Mouse (Mus musculus) neural tube, embryonic 11.5 days (tissue): ENCODE results near the gene Gtf2e1. TPM values are rescaled to one million over a fixed set of nuclear protein-coding genes. Genes with fewer than 3 reads are reported as not detected.

ENCODE experiments used
- ATAC-seq: fragments of 200-750 bp; cut with Nextera tagmentation; 2 replicates; pipeline ENCODE4 v1.8.0; 2017; ENCODE audit warnings: moderate number of reproducible peaks, mild to moderate bottlenecking, moderate TSS enrichment, moderate library complexity; ENCODE audit not compliant: insufficient read depth, low FRiP score, low TSS enrichment
- DNase-seq: peaks from one replicate; pipeline ENCODE4 v3.0.0-alpha.2; 2015; ENCODE audit warnings: low spot score
- H3K27ac ChIP-seq: fragments of 300-500 bp; sonication (generic); 2 replicates; pipeline ENCODE4 v1.5.1; 2014; ENCODE audit warnings: low read depth, mild to moderate bottlenecking, low read length
- H3K27me3 ChIP-seq: fragments of 300-500 bp; sonication (generic); 2 replicates; pipeline ENCODE4 v1.6.1; 2014; ENCODE audit warnings: mild to moderate bottlenecking, low read length, mixed read lengths; ENCODE audit not compliant: control insufficient read depth, insufficient read depth
- H3K36me3 ChIP-seq: fragments of 300-500 bp; sonication (generic); 2 replicates; pipeline ENCODE4 v1.6.1; 2014; ENCODE audit warnings: mild to moderate bottlenecking, low read length, moderate library complexity, mixed read lengths; ENCODE audit not compliant: control insufficient read depth, insufficient read depth
- H3K4me1 ChIP-seq: fragments of 300-500 bp; sonication (generic); 2 replicates; pipeline ENCODE4 v1.6.1; 2014; ENCODE audit warnings: low read length, mixed read lengths; ENCODE audit not compliant: control insufficient read depth, insufficient read depth
- H3K4me2 ChIP-seq: fragments of 300-500 bp; sonication (generic); 2 replicates; pipeline ENCODE4 v1.6.1; 2014; ENCODE audit warnings: low read depth, mild to moderate bottlenecking, moderate library complexity
- H3K4me3 ChIP-seq: fragments of 300-500 bp; sonication (generic); 2 replicates; pipeline ENCODE4 v1.5.1; 2014; ENCODE audit warnings: low read depth, low read length
- H3K9ac ChIP-seq: fragments of 300-500 bp; sonication (generic); 2 replicates; pipeline ENCODE4 v1.6.1; 2014; ENCODE audit warnings: mild to moderate bottlenecking, low read length
- H3K9me3 ChIP-seq: fragments of 300-500 bp; sonication (generic); 2 replicates; pipeline ENCODE4 v1.6.1; 2016; ENCODE audit warnings: low read length; ENCODE audit not compliant: control insufficient read depth
- WGBS: fragments of 180-500 bp; shearing (Covaris S2); extraction: QIAGEN DNeasy Blood & Tissue Kit; methylation state at CpG from one replicate; pipeline ENCODE4 v1.1.7; 2014; 5-methylcytosine and 5-hydroxymethylcytosine counted together
- polyA plus RNA-seq: library from polyadenylated mRNA; unstranded; fragments of >200 nt; fragmentation: Nextera tagmentation; extraction: Ambion mirVana; gene quantifications from 2 replicates; pipeline ENCODE4 v1.2.1, GENCODE M21; 2014

Gene Gtf2e1
- polyA plus RNA-seq, 1 experiment from 2014 or later, result 55.3 TPM

GRCm38 (mm10) chr16:37532046-37532445 is 7.5 kb downstream of the Gtf2e1 start:
- H3K9ac ChIP-seq, result no peak overlapping the region
- no peaks in the 10 kb centered on the region; the same call in none of the 2 replicates for H3K36me3 ChIP-seq
- H3K4me1 ChIP-seq, result no peaks in the 10 kb centered on the region
- H3K4me3 ChIP-seq, result no peak overlapping the region
- no peak for ATAC-seq
- DNase-seq, result no peak
- H3K27ac ChIP-seq, result no peak overlapping the region
- no peaks in the 10 kb centered on the region for H3K27me3 ChIP-seq
- no peaks in the 10 kb centered on the region for H3K9me3 ChIP-seq
- WGBS, result 97% methylated on average over 1 of the region's 1 CpGs
- no peak overlapping the region for H3K4me2 ChIP-seq

DNA sequence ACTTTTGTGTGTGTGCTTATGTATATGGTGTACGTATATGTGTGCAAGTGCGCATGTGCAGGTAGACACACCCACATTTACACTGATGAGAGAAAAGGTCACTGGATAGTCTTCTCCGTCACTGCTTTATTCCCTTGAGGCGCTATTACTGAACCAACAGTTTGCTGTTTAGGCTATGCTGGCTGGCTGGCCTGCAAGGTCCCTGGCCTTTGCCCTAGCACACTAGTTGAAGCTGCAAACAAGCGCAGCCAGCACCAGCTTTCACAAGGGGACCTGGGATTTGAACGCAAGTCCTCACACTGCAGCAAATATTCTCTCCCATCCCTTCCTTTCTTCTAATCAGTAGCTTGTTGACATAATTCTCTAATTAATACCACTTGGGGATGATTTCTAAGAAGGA is 9.4 kb downstream of the Gtf2e1 start:
- 86% methylated on average over 6 of the region's 6 CpGs for WGBS

GRCm38 (mm10) chr16:37526688-37527223 is 12.8 kb downstream of the Gtf2e1 start:
- no peaks in the 10 kb centered on the region for H3K4me1 ChIP-seq
- DNase-seq (no peak), ATAC-seq (no peak)
- H3K27ac ChIP-seq, result no peak overlapping the region
- no peak overlapping the region for H3K4me3 ChIP-seq
- 96% methylated on average over 3 of the region's 3 CpGs for WGBS
- H3K36me3 ChIP-seq, result peaks cover 9% of the 10 kb centered on the region
- H3K9me3 ChIP-seq, result peaks cover 3% of the 10 kb centered on the region; the same call in 1 of the 2 replicates
- H3K27me3 ChIP-seq, result no peaks in the 10 kb centered on the region
- H3K4me2 ChIP-seq, result no peak overlapping the region
- H3K9ac ChIP-seq, result no peak overlapping the region

More for the DNA sequence above, 9.4 kb downstream of the Gtf2e1 start:
- Histone ChIP-seq H3K27ac (no peak overlapping the region), H3K36me3 (peaks cover 2% of the 10 kb centered on the region), H3K9me3 (no peaks in the 10 kb centered on the region), H3K4me1 (no peaks in the 10 kb centered on the region), H3K9ac (no peak overlapping the region), H3K4me2 (no peak overlapping the region), H3K27me3 (no peaks in the 10 kb centered on the region), H3K4me3 (no peak overlapping the region)
- DNase-seq, result no peak
- no peak for ATAC-seq

GRCm38 (mm10) chr16:37525121-37525520 is 14.5 kb downstream of the Gtf2e1 start:
- Histone ChIP-seq H3K9ac (no peak overlapping the region), H3K27ac (no peak overlapping the region), H3K27me3 (no peaks in the 10 kb centered on the region), H3K36me3 (peaks cover 13% of the 10 kb centered on the region), H3K4me1 (no peaks in the 10 kb centered on the region), H3K4me3 (no peak overlapping the region), H3K9me3 (peaks cover 3% of the 10 kb centered on the region; the same call in 1 of the 2 replicates), H3K4me2 (no peak overlapping the region)
- 94% methylated on average over 2 of the region's 2 CpGs for WGBS
- ATAC-seq (no peak), DNase-seq (no peak)

DNA sequence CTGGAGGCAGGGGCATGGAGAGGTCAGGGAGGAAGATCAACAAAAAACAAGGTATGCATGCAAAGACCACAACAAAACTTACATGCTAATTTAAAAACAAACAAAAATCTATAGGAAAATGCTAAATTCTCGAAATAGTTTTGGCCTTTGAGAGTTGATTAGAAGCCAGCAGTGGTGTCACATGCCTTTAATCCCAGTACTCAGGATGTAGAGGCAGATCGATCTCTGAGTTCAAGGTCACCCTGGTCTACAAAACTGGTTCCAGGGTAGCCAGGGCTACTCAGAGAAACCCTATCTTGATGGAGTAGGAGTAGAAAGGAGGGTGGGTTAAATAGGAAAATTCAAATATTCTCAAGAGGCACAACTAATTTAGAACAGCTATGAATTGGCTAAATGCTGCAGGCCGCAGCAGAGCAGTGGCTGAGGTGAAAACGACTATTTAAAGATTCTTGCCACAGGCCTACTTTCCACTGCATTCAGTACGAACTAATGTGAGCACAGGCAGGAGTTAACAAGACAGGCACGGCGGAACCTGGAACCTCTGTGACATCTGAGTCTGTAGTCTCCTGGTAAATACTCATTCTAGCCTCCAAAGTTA is 17.4 kb downstream of the Gtf2e1 start:
- 94% methylated on average over 7 of the region's 7 CpGs for WGBS
- Histone ChIP-seq H3K27me3 (no peaks in the 10 kb centered on the region), H3K9ac (no peak overlapping the region), H3K4me1 (no peaks in the 10 kb centered on the region), H3K4me3 (no peak overlapping the region), H3K9me3 (peaks cover 3% of the 10 kb centered on the region; the same call in 1 of the 2 replicates), H3K4me2 (no peak overlapping the region), H3K27ac (no peak overlapping the region), H3K36me3 (peaks cover 13% of the 10 kb centered on the region)
- ATAC-seq (no peak), DNase-seq (no peak)

DNA sequence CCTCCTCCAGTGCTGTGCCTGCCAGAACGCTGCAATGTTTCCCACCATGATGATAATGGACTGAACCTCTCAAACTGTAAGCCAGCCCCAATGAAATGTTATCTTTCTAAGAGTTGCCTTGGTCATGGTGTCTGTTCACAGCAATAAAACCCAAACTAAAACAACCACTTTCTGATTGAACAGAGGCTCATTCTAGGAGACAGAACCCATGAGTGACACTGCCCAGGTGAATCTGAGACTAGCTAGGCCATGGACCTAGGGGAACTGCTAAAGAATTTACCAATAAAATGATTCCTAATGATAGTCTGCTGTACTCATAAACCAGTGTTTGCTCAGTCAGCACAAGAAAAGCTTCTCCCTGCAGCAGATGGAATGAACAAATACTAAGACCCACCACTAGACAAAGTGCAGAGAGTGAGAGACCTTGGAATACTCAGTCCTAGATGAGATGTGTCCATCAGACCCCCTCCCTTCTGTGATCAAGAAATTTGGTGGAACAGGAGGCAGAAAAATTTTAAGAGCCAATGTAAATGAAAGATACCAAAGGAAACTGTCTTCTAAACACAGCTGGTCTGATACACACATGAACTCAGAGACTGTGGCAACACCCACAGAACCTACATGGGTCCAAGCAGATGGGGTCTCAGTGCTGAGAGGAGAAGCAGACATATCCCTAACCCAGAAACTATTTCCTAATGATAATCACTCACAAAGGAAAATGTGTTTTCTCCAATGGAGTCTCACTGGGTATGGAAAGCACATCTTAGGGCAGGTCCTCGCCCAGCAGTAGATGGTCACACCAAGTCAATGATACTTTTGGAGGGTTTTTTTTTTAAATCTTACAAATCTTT is 19.2 kb downstream of the Gtf2e1 start:
- Histone ChIP-seq H3K36me3 (peaks cover 13% of the 10 kb centered on the region), H3K4me2 (no peak overlapping the region), H3K4me3 (no peak overlapping the region), H3K9ac (no peak overlapping the region), H3K27ac (no peak overlapping the region), H3K4me1 (no peaks in the 10 kb centered on the region), H3K27me3 (no peaks in the 10 kb centered on the region), H3K9me3 (peaks cover 3% of the 10 kb centered on the region; the same call in 1 of the 2 replicates)
- 95% methylated on average over 2 of the region's 2 CpGs for WGBS
- no peak for DNase-seq
- no peak for ATAC-seq

- 100% methylated on average over 1 of the region's 1 CpGs for WGBS
Observed at GRCm38 (mm10) chr16:37519721-37520120, 19.9 kb downstream of the Gtf2e1 start.

DNA sequence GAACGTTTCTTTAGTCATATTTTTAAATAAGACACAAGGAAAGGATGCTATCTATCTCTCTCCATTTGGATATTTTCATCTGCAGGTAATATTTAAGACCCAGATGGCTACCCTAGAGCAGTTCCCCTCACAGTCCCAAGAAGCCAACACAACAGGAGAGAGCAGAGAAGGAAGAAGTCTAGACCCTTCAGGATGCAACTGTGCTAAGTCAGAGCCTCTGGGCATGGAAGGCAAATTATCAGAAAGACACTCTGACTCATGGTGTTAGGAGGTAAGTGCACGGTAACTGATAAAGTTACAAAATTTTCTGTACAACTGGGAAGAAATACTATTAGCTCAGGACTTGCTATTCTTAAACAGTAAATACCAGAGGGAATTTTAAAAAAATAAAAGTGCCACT is 20.9 kb downstream of the Gtf2e1 start:
- DNase-seq, result no peak

More at GRCm38 (mm10) chr16:37519721-37520120, 19.9 kb downstream of the Gtf2e1 start:
- Histone ChIP-seq H3K4me2 (no peak overlapping the region), H3K4me3 (no peak overlapping the region), H3K36me3 (peaks cover 13% of the 10 kb centered on the region), H3K4me1 (no peaks in the 10 kb centered on the region), H3K9ac (no peak overlapping the region), H3K27ac (no peak overlapping the region), H3K9me3 (peaks cover 3% of the 10 kb centered on the region; the same call in 1 of the 2 replicates), H3K27me3 (no peaks in the 10 kb centered on the region)
- ATAC-seq (no peak), DNase-seq (no peak)

More for the DNA sequence above, 20.9 kb downstream of the Gtf2e1 start:
- peaks cover 12% of the 10 kb centered on the region for H3K36me3 ChIP-seq
- 93% methylated on average over 2 of the region's 2 CpGs for WGBS
- no peak for ATAC-seq
- H3K9me3 ChIP-seq, result peaks cover 2% of the 10 kb centered on the region; the same call in 1 of the 2 replicates
- H3K9ac ChIP-seq, result no peak overlapping the region
- no peak overlapping the region for H3K27ac ChIP-seq
- H3K4me3 ChIP-seq, result no peak overlapping the region
- H3K4me2 ChIP-seq, result no peak overlapping the region
- H3K4me1 ChIP-seq, result no peaks in the 10 kb centered on the region
- no peaks in the 10 kb centered on the region for H3K27me3 ChIP-seq
